Mouse (Mus musculus): Measurements from ENCODE around the gene Dmrtc1c2. TPM values are rescaled to one million over a fixed set of nuclear protein-coding genes. Genes with fewer than 3 reads are reported as not detected.
"Not testable (repeated sequence)": the region's sequence is repeated elsewhere in the genome, so short reads cannot be mapped to it uniquely, and the experiment has no call there.

The Dmrtc1c2 gene
- total RNA-seq (2021) = not detected
- not detected in 2 replicates for polyA plus RNA-seq (2012; rRNA removed)
- long read RNA-seq = 0 reads

- H3K4me1 ChIP-seq (ENCODE audit: control insufficient read depth, insufficient read depth, low read length); H3K27ac ChIP-seq; H3K9ac ChIP-seq (ENCODE audit: low read depth, low read length); H3K27me3 ChIP-seq (ENCODE audit: control insufficient read depth, insufficient read depth, low read length); H3K36me3 ChIP-seq (ENCODE audit: control insufficient read depth, insufficient read depth, low read length); DNase-seq; H3K79me2 ChIP-seq (replicated peaks; ENCODE audit: control insufficient read depth, insufficient read depth, low read length); H3K4me3 ChIP-seq; intact Hi-C loops (cut with DNase I): not testable (repeated sequence)
- 85% methylated on average over 6 of the region's 13 CpGs for WGBS
Observed at GRCm38 (mm10) chrX:102854516-102854915, at the start of gene Dmrtc1c2. Gene Dmrtc1c2 (minus strand): TSS chrX:102854616.

GRCm38 (mm10) chrX:102867871-102868270 lies 13.5 kb upstream of the Dmrtc1c2 start, which contains the start of gene 1700031F05Rik:
Gene 1700031F05Rik (minus strand): TSS chrX:102867971.
- H3K9ac ChIP-seq (ENCODE audit: low read depth, low read length) = no peak within 1 kb of the TSS
- no peak within 1 kb of the TSS for H3K27ac ChIP-seq
- H3K4me1 ChIP-seq (ENCODE audit: control insufficient read depth, insufficient read depth, low read length) = no peaks in the 10 kb centered on the region
- no peak for DNase-seq
- no peaks in the 10 kb centered on the region for H3K27me3 ChIP-seq (ENCODE audit: control insufficient read depth, insufficient read depth, low read length)
- H3K4me3 ChIP-seq = no peak within 1 kb of the TSS
- intact Hi-C loops (cut with DNase I) = no loop called here
- no peaks in the 10 kb centered on the region for H3K36me3 ChIP-seq (ENCODE audit: control insufficient read depth, insufficient read depth, low read length)
- no peaks in the 10 kb centered on the region for H3K79me2 ChIP-seq (replicated peaks; ENCODE audit: control insufficient read depth, insufficient read depth, low read length)
- 83% methylated on average over 6 of the region's 6 CpGs for WGBS
- no peak for TF ChIP-seq EP300 (IDR thresholded peaks at IDR 0.05; ENCODE audit: insufficient read depth, low read depth, low read length)

- no peaks in the 10 kb centered on the region for H3K4me1 ChIP-seq (ENCODE audit: control insufficient read depth, insufficient read depth, low read length)
- H3K27me3 ChIP-seq (ENCODE audit: control insufficient read depth, insufficient read depth, low read length) = no peaks in the 10 kb centered on the region
- no peak overlapping the region for H3K27ac ChIP-seq
- intact Hi-C loops (cut with DNase I) = no loop called here
- WGBS = 52% methylated on average over 4 of the region's 4 CpGs
- no peak overlapping the region for H3K9ac ChIP-seq (ENCODE audit: low read depth, low read length)
- H3K79me2 ChIP-seq (replicated peaks; ENCODE audit: control insufficient read depth, insufficient read depth, low read length) = no peaks in the 10 kb centered on the region
- no peak for DNase-seq
- TF ChIP-seq POLR2A (IDR thresholded peaks at IDR 0.05; ENCODE audit: insufficient read depth, low read depth, low read length) (no peak), EP300 (IDR thresholded peaks at IDR 0.05; ENCODE audit: insufficient read depth, low read depth, low read length) (no peak), CTCF (IDR thresholded peaks at IDR 0.05) (no peak)
- H3K4me3 ChIP-seq = no peak overlapping the region
- no peaks in the 10 kb centered on the region for H3K36me3 ChIP-seq (ENCODE audit: control insufficient read depth, insufficient read depth, low read length)
Observed at GRCm38 (mm10) chrX:102812311-102812710, 42.1 kb downstream of the Dmrtc1c2 start.

GRCm38 (mm10) chrX:102802663-102803062 lies 51.8 kb downstream of the Dmrtc1c2 start, which contains the start of gene Dmrtc1c1:
Gene Dmrtc1c1 (plus strand): TSS chrX:102802963.
- H3K4me1 ChIP-seq (ENCODE audit: control insufficient read depth, insufficient read depth, low read length); H3K27ac ChIP-seq; DNase-seq; H3K79me2 ChIP-seq (replicated peaks; ENCODE audit: control insufficient read depth, insufficient read depth, low read length); intact Hi-C loops (cut with DNase I); H3K27me3 ChIP-seq (ENCODE audit: control insufficient read depth, insufficient read depth, low read length); H3K36me3 ChIP-seq (ENCODE audit: control insufficient read depth, insufficient read depth, low read length); H3K4me3 ChIP-seq; H3K9ac ChIP-seq (ENCODE audit: low read depth, low read length): not testable (repeated sequence)
- no CpG with 5 or more reads among the region's 14 CpGs for WGBS

Other genes starting within 250 kb of the Dmrtc1c2 start
- 10 to 100 TPM; 36.1 to 39.2 TPM for gene Phka1, start 210.4 kb downstream of the Dmrtc1c2 start, total RNA-seq (2021)
- 11.5 and 22.6 TPM in 2 replicates for gene Phka1, start 210.4 kb downstream of the Dmrtc1c2 start, polyA plus RNA-seq (2012; rRNA removed)
- not detected for gene Gm3880, start 167.6 kb downstream of the Dmrtc1c2 start, total RNA-seq (2021)
- not detected in 2 replicates for gene Gm3880, start 167.6 kb downstream of the Dmrtc1c2 start, polyA plus RNA-seq (2012; rRNA removed)
- not detected for gene Gm9112, start 147.0 kb downstream of the Dmrtc1c2 start, total RNA-seq (2021)
- gene Gm9112, start 147.0 kb downstream of the Dmrtc1c2 start, polyA plus RNA-seq (2012; rRNA removed) = not detected in 2 replicates
- gene Dmrtc1b, start 146.8 kb downstream of the Dmrtc1c2 start, total RNA-seq (2021) = not detected
- gene Dmrtc1b, start 146.8 kb downstream of the Dmrtc1c2 start, polyA plus RNA-seq (2012; rRNA removed) = not detected in 2 replicates
- not detected for gene Dmrtc1c1, start 51.7 kb downstream of the Dmrtc1c2 start, total RNA-seq (2021)
- not detected in 2 replicates for gene Dmrtc1c1, start 51.7 kb downstream of the Dmrtc1c2 start, polyA plus RNA-seq (2012; rRNA removed)
- not detected for gene 1700031F05Rik, start 13.4 kb upstream of the Dmrtc1c2 start, total RNA-seq (2021)
- not detected in 2 replicates for gene 1700031F05Rik, start 13.4 kb upstream of the Dmrtc1c2 start, polyA plus RNA-seq (2012; rRNA removed)
- under 1 TPM in 1 of 2 experiments, not detected in 1; 0.21 TPM for gene Dmrtc1a, start 54.1 kb upstream of the Dmrtc1c2 start, total RNA-seq (2021)
- gene Dmrtc1a, start 54.1 kb upstream of the Dmrtc1c2 start, polyA plus RNA-seq (2012; rRNA removed) = 0.20 and 0.25 TPM in 2 replicates
- not detected for gene 1700011M02Rik, start 54.3 kb upstream of the Dmrtc1c2 start, total RNA-seq (2021)
- not detected in 2 replicates for gene 1700011M02Rik, start 54.3 kb upstream of the Dmrtc1c2 start, polyA plus RNA-seq (2012; rRNA removed)
- not detected for gene 1700018G05Rik, start 73.8 kb upstream of the Dmrtc1c2 start, total RNA-seq (2021)
- gene 1700018G05Rik, start 73.8 kb upstream of the Dmrtc1c2 start, polyA plus RNA-seq (2012; rRNA removed) = not detected in 2 replicates

Measured in heart, adult 2 months (tissue).